Mouse (Mus musculus): ENCODE measurements around the gene Ccdc85c.

Ccdc85c gene

DNA sequence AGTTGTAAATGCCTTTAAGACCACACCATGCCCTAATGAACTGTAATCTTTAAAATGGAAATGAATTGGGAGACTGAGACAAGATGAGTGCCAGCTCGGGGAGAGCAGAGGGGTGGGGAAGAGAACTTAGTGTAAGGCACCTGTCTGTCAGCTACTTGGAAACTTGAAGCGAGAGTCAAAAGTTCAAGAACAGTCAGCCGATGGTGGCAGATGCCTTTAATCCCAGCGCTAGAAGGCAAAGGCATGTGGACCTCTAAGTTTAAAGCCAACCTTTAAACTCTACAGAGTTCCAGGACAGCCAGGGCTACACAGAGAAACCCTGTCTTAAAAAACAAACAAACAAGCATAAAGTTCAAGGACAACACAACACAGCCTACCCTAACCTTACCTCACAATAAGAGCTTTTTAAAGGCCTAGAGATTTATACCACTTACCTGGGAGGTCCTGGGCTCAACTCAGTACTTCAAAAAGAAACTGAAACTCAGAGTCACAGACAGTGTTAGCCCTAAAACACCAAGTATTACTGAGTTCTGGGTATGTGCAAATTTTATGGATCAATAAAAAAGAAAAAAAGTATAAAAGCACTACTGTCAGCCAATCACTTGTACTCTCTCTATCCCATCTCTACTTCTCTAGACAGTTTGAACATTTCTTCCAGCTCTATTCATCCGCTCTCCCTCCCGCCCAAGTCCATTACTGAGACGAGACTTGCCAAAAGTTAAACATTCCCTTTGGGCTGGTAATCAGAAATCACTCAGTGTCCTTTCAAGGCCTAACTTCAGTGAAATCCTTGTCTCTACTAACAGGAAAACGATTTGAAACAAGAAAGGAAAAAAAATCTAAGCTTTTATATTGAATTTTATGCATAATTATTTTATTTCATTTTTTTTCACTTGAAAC, 100.4 kb downstream of the Ccdc85c start:
- in situ Hi-C loops (cut with MboI) = no loop called here

DNA sequence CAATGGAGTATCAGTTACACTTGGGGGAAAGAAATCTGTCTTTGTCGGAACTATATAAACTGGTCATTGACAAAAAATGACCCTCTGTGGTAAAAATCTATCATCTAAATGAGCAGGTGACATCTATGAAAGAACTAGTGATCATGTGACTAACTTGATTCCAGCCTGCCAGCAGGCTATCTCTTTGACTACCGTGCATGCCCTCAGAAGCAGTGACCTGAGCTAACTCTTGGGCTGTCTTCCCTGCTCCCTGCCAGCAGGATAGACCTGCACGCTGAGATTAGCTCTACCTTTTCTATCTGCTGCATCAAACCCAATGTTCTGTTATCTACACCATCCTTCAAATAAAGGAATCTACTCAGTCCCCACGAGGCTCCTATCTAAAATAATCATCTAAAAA, 102.6 kb downstream of the Ccdc85c start:
- in situ Hi-C loops (cut with MboI) = no loop called here

DNA sequence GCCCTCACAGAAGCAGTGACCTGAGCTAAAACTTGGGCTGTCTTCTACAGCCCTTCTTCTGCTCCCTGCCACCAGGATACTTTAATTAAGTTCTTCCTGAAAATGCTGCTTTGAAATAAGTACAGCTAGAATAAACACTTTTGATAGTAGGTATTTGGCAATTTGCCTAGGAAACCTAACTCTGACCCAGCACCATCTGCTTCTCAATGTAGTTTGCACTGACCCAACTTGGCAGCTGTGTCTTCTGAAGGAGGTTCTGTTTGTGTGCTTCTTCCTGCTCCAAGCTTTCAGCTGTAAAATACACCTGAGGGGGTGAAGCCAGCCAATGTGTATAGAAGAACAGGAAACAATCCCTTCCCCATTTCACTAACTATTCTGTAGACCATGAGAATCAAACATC, 103.9 kb downstream of the Ccdc85c start:
- in situ Hi-C loops (cut with MboI) = no loop called here

DNA sequence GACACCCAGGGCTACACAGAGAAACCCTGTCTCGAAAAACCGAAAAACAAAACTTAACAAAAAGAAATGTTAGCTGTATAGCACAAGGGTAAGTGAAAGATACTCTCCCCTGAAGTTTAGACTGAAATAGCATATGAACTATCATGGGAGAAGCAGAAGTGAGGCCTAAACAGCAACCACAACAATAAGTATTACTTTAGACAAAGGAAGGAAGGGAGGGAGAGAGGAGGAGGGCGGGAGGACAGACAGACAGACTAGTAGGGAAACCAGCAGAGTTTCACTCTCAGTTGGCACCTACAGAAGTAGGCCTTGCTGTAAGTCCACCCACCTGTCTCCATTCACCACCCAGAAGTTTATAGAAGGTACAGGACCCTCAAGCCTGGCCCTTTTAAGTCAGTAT, 104.8 kb downstream of the Ccdc85c start:
- in situ Hi-C loops (cut with MboI) = no loop called here

DNA sequence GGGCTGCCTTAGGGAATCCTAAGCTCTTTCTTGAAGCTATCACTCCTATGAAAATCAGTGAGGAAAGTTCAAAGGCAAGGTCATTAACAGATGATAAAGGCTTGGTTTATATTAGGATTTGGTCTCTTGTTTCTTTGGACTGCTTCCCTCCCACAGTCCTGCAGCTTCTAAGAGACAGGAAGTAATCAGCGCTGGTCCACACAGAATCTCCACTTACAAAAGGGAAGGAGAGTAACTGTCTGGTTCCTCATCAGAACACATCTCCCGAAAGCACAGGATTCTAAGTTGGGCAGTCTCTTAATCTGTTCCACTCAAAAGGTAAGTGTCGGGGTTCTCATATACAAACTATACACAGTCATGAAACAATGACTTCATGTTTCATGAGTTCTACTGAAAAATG, 106.3 kb downstream of the Ccdc85c start:
- in situ Hi-C loops (cut with MboI) = no loop called here

DNA sequence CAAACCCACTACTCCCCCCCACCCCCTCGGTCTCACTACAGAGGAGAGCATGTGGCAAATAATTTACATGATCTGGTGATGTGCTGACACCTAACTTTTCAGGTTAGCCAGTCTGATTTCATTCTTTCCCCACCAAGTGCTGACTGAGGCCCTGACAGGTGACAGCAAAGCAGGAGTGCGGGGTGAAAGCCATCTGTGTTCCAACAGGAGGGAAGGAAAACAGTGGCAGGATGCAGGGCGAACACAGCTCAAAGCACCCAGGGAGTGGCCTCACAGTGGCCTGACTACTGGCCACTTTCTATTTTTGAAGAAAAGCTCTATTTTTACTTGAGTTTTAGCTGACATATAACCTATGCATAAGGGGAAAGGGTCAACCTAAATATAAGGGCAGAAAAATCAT, 111.5 kb downstream of the Ccdc85c start:
- in situ Hi-C loops (cut with MboI) = no loop called here

DNA sequence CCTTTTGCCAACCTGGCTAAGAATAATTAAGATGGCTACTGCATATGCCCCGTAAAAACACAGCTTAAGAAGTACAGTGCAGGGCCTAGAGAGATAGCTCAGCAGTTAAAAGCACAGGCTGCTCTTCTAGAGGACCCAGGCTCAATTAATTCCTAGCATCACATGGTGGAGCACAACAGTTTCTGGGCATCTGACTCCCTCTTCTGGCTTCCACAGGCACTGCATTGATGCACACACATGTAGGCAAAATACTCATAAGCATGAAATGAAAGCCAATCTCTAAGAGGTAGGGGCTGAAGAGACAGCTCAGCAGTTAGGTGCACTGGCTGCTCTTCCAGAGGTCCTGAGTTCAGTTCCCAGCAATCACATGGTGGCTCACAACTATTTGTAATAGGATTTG, 113.2 kb downstream of the Ccdc85c start:
- in situ Hi-C loops (cut with MboI) = no loop called here

DNA sequence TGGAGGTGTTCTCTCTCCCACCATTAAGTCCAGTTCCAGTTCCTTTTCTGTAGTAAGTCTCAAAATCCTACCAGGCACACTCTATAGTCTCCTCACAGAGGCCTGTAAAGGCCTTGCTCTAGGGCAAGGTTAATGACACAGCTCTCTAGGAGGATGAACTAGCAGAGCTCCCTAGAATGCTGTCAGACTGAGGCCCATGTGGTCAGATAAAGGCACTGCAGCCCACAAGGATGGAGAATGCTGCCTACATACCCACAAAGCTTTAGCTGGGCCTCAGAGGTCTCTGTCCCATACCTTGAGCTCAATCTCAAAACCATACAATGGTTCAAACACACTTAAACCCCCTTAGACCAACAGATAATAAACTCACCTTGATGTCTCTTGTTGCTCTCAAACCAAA, 115.4 kb downstream of the Ccdc85c start:
- in situ Hi-C loops (cut with MboI) = no loop called here

All from mature B cell (primary cell).